Mouse (Mus musculus) spleen, adult 18-20 months (tissue): ENCODE measurements around the gene Gm20388.

Experiments used
- DNase-seq, 2 experiments: peaks; one replicate each; pipeline ENCODE4 v3.0.0; 2022; ENCODE audit warnings: mixed read lengths in 2 of 2

Gene Gm20388

DNA sequence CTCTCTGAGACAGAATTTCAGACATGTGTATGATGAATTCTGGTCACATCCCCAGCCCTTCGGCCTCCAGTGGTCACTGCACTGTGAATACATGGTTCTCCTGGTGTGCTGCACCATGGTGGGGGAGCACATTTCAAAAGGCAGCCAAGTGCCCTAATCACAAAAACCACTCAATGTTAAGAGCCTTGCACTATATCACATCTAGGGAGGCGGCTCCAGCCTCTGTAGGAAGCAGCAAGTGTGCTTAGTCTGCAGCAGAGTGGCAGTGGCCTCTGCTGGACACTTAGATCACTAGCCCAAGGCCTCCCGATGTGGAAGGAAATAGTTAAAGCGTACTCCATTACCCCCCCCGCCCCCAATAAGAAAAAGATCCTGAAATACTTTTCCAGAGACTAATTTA lies 2988.4 kb downstream of the Gm20388 start:
- DNase-seq, result no peak

DNA sequence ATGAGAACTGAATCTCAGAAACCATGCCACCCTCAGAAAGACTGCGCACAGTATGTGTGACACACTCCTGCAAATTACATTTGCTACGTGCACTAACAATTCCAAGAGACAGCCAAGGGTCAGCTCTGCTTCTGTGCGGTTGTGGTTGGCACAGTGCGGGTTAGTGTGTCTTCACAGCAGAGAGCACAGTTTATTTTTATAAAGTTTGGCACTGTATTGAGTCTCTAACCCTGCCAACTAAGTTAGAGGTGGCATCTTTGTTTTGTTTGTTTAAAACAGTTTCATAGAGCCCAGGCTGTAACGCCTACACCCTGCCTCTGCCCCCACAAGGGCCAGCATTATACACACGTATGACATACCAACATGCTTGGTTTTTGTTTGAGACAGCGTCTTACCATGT lies 2990.8 kb downstream of the Gm20388 start:
- no peak for DNase-seq

- no peak for DNase-seq
These were observed 2991.4 kb downstream of the Gm20388 start for GRCm38 (mm10) chr8:122901892-122902515.

DNA sequence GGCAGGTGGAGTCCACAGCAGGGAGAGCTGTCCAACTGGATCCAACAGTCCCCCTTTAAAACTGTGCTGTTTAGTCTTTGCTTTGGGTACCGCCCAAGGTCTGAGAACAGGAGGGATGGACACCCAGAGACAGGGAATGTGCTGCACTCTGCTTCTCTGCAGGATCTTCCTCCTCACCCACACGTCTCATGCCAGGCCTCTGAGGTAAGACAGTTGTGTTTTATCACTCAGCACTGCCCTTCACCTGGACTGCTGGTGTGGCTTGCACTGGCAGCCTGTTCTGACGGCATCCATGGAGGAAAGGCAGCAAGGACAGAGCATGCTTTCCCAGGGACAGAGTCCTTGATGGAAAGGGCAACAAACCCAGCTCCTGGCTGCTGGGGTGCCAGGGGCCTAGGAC lies 2991.9 kb downstream of the Gm20388 start:
- no peak for DNase-seq

- DNase-seq, result no peak
These were observed 2992.4 kb downstream of the Gm20388 start for GRCm38 (mm10) chr8:122903002-122903401.

- no peak for DNase-seq
These were observed 2993.9 kb downstream of the Gm20388 start for GRCm38 (mm10) chr8:122904496-122904895.

- DNase-seq, result no peak
These were observed 2994.7 kb downstream of the Gm20388 start for GRCm38 (mm10) chr8:122905346-122905745.

GRCm38 (mm10) chr8:122906463-122907021 lies 2995.9 kb downstream of the Gm20388 start:
- peak; percentile 48 to 75 for DNase-seq

DNA sequence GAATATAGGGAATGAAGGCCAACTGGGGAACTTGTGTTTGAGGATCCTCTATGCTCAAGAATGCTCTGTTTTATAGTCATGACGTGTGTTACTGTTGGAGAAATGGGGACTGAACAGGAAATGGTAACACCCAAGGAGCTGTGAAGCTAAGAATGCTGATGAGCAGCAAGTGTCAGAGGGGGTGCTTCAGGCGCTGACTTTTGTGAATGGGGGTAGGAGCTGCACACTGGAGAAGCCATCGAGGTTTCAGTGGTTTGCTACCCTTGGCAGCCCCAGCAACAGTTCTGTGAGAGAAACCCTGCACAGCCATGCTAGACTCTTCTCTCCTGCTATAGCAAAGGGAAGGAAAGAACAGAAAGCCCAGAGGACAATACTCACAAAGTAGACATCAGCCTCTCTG lies 3001.5 kb downstream of the Gm20388 start:
- no peak for DNase-seq

GRCm38 (mm10) chr8:122912871-122913270 lies 3002.2 kb downstream of the Gm20388 start:
- no peak for DNase-seq

DNA sequence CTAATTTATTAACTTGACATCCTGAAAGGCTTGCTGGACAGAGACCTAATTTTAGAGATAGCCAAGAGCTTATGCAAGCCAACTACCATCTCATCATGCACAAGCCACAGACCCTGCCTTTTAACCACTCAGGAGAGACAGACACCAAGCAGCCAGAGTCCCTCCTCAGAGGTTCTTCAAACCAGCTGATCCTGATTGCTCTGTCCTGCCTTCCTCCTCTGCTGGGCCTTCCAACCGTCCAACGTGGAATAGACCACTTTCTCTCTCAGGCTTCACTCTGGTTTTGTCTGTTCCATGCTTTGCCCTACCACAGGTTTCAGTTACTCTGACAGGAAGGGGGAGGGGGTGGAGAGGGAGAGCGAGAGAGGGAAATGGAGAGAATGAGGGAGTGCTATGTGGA lies 3006.1 kb downstream of the Gm20388 start:
- no peak for DNase-seq

DNA sequence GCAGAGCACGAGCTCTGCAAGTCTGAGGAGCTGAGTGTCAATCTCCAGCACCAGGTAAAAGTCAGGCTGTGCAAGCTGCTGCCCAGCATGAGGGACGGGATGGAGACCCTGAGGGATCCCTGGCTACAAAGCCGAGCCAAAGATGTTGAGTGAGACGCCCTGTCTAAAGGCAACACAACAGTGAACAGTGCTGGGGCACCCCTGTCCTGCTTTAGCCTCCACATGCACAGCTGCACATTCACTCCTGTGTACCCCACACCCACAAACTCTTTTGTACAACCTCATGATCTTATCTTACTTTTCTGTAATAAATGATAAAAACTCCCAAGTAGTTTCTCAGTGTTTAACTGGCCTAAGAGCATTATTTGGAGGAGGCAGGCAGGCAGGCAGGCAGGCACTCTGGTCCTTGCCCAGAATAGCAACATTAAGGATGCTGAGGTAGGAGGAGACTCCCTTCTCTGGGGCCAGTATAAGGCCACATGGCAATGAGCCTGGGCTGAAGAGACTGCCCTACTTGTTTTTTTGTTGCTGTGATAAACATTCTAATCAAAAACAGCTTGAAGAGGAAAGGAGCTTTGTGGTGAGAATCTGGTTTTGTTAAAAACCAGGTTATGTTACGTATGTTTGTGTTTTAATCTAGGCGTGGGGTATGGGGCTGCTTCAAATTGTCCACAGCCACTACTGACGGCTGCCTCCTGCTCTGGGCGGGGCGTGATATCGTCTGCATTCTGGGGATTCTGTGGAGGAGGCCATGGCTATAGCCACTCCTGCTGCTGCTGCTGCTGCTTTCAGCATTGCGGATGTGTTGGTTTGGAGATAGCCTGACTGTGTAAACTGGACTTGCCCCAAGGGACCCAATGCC lies 3007.1 kb downstream of the Gm20388 start:
- DNase-seq, result no peak

GRCm38 (mm10) chr8:122918438-122919107 lies 3007.9 kb downstream of the Gm20388 start:
- DNase-seq, result no peak

DNA sequence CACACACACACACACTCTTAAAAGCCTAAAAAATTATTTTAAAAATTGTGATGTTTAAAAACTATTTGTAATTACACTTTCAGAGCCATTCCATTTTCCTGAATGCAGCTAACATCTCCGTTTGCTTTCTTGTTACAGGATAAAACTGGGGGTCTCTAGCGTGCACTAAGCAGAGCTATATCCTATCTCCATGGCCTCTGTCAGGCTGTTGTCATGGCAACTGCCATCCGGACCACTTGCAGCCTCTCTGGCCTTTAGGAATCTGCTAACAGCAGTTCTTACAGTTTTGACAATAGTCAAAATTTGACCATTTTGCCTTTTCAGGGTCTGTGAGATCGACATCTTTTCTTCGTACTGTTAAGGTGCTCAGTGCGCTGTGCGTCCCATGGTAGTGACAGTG lies 3010.2 kb downstream of the Gm20388 start:
- no peak for DNase-seq

- no peak for DNase-seq
These were observed 3012.3 kb downstream of the Gm20388 start for GRCm38 (mm10) chr8:122922945-122923344.

DNA sequence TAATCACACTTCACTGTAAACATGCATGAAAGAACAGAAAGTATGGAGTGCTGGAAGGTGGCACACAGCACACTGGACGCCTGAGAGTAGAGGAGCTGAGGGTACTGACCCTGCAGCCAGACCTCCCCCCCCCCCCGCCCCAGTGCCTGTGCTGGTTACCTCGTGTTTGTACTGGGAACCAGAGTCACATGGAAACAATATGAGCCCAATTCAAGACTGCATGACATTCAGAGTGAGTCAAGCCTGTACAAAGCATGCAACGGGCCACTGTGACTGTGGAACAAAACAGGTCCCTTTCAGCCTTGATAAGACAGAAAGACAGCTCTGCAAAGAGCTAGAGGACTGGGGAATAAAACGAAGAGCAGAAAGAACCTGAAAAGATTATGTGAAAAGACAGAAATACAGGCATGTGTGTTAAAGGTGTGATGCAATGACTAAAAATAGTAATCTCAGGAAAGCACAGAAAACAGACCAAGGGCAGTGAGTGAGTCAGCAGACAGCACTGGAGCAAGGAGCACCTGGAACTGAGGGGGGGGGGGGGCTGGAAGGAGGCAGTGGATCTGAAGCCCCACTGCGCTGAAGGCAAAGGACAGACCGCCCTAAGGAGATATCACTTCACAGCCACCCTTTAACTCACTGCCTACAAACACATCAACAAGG lies 3012.9 kb downstream of the Gm20388 start:
- DNase-seq, result no peak

- no peak for DNase-seq
These were observed 3013.4 kb downstream of the Gm20388 start for GRCm38 (mm10) chr8:122924091-122924490.

- DNase-seq, result no peak
These were observed 3015.5 kb downstream of the Gm20388 start for GRCm38 (mm10) chr8:122925939-122926722.

GRCm38 (mm10) chr8:122926782-122927181 lies 3016.1 kb downstream of the Gm20388 start:
- DNase-seq, result no peak

GRCm38 (mm10) chr8:122927841-122928240 lies 3017.2 kb downstream of the Gm20388 start:
- DNase-seq, result no peak

GRCm38 (mm10) chr8:122928631-122929224 lies 3018.1 kb downstream of the Gm20388 start:
- DNase-seq, result no peak
